Mouse (Mus musculus) retina, adult 2 months (tissue): Measurements from ENCODE around the gene Zbtb42.

Experiments used
- DNase-seq: peaks from one replicate; pipeline ENCODE4 v3.0.0-alpha.2; 2012; ENCODE audit warnings: low read depth, low spot score

Gene Zbtb42

GRCm38 (mm10) chr12:112688458-112688857 lies 9.8 kb downstream of the Zbtb42 start:
- DNase-seq, result no peak

DNA sequence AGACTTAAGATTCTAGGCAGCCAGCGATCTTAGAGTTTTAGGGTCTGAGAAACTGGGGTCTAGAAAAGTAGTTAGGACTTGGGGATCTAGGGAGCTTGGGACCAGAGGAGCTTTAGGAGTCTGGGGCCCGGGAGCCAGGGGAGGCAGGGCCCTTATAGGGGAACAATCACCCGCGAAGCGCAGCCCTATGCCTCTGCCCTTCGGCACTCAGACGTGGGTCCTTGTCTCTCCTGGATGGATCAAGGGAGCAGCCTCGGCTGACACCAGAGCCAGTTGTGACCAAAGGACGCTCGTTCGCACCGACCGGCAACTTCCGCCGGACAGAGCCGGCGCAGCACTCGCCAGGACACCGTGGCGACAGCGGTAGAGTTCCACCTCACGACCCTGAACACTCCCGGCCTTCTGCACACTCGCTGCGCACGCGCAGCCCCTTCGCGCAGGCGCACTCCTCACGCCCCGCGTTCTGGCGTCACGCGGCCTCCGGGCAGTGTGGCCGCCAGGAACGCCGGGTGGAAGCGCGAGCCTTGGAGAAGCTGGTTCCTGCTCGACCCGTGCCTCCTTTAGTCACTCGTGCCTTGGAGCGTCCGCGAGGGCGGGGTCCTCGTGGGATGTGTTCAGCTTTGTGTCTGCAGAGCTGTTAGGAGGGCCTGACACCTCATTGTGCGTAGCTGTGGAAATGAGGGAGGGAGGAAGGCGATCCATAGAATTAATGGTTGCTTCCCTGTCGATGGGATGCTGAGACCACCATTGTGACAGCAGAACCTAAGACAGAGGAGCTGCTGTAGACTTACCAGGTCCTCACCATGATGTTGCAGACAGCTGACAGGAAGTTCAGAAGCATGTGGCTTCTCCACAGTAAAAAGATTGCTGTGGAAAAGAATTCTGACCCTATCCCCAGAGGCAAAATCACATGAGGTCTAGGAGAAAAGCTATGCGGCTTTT lies 14.8 kb downstream of the Zbtb42 start:
- DNase-seq, result peak; percentile 87

DNA sequence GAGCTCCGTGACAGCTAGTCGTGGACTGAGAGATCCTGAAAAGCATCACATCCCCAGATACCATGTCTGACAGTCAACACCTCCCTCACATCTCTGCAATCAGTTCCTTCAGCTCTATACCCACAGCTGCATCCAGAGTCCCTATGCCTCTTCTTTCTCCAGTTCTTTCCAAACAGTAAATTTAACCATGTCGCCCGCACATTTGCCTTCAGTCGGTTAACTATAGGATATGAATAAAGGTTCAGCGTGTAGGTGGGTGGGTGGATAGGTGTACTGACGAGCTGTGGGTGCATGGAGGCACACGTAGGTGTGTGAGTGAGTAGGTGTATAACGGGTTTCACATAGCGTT lies 15.5 kb downstream of the Zbtb42 start:
- no peak for DNase-seq

- no peak for DNase-seq
Measured at GRCm38 (mm10) chr12:112696806-112697425, 18.3 kb downstream of the Zbtb42 start.

DNA sequence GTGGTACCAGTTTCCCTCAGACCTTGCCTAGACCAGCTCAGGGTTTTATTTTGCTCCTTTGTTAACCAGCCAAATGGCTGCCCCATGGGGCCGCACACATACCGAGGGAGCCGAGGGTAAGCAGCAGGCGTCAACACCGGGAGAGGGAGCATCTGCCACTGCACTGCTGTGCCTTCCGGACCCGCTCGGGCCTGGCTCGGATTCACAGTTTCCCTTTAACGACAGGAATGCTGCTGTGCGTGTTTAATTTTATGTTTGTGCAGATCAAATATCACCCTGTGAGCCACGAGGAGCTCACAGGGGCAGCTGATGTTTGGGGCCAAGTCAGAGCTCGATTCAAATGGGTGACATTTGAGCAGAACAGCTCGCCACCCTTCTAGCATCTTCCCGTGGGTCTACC lies 21.9 kb downstream of the Zbtb42 start:
- DNase-seq, result no peak

DNA sequence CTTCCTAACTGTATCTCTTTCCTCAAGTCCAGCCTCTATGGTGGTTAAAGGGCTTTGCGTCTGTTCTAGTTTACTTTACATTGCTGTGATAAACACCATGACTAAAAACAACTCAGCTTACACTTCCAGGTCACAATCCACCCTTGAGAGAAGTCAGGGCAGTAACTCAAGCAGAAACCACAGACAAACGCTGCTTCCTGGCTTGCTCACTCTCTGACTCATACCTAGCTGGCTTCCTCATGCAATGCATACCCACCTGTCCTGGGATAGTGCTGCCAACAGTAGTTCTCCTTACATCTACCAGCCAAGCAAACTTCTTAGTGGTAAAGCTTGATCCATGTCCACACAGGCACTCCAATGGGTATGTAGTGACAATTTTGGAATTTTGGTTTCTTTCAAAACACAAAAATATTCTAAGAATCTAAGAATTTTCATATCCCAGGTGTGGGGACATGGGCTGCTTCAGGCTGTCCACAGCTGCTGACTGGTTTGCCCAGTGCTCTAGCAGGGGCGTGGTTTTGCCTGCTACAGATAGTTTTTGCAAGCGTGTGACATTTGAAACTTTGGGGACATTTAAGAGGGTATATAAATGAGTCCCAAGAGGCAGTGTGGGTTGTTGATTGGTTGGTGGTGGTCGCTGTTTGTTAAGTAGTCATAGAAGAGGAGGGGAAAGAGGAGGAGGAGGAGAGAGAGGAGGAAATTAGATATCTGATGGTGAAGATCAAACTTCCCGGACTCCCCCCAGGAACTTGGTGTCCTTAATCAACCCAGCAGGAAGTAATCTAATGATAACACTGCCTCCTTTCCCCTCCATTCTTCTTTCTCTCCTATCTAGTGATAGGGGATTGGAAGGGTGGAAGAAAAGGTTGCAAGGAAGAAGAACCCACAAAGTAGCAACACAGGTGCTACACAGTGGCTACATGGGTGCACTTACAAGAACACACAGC lies 24.0 kb downstream of the Zbtb42 start:
- no peak for DNase-seq

- DNase-seq, result no peak
Measured at GRCm38 (mm10) chr12:112706704-112707572, 28.3 kb downstream of the Zbtb42 start.

- no peak for DNase-seq
Measured at GRCm38 (mm10) chr12:112707573-112707869, 28.9 kb downstream of the Zbtb42 start.

- no peak for DNase-seq
Measured at GRCm38 (mm10) chr12:112713984-112714383, 35.4 kb downstream of the Zbtb42 start.

- DNase-seq, result no peak
Measured at GRCm38 (mm10) chr12:112717140-112717539, 38.5 kb downstream of the Zbtb42 start.

DNA sequence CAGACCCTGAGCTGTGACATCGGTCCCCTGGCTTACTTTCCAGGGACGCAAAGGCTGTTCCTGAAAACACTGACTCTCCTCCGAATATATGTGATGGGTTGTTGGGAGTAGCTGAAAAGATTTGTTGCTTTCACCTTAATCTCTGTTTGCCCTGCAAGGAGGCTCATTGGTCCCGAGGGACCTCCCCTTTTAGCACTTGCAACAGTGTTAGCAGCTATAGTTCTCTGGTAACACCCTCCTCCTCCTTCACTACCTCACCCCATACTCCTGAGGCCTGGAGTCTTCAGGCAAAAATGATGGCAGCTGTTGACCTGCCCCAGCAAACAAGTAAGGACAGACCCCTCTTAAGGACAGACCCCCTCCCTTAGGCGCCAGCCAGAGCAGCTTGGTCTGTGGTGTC lies 40.4 kb downstream of the Zbtb42 start:
- DNase-seq, result no peak

GRCm38 (mm10) chr12:112720216-112720615 lies 41.6 kb downstream of the Zbtb42 start, which contains the start of gene Cep170b:
Cep170b (plus strand) TSS chr12:112720455.
- no peak for DNase-seq

GRCm38 (mm10) chr12:112720890-112721423 lies 42.3 kb downstream of the Zbtb42 start:
- DNase-seq, result no peak

DNA sequence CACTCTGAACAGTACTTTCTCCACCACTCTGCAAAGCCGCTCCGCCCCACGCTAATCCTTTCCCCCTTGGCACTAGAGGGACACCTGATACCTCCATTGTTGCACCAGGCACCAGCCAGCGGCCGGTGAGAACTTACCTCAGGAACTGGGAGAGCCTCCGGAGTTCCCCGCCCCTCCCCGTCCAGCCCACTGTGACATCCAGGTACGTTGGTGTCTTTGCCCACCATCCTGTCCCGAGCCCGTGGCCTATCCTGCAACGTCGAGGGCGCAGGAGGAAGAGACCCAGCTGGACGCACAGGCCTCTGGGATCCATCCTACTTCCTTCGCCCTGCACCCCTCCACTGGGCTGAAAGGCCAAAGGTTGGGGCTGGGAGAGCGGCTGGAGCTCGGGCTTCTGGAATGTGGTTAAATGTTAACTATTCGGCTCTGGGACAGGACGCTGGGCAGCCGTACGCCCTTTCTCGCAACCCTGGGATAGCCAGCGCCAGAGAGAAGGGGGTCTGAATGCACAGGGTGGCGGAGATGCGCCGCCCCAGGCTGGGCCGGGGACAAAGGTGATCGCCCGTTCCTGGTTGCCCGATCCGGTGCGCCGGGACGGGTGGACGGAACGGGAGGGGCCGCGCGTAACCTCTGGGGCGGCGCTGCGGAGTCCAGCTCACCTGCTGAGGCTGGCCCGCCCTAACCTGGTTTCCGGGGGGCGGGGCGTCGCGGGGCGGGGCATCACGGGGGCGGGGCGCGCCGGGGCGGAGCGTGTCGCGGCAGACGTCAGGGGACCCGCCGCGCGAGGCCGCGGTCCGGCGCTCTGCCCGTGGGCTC lies 43.0 kb downstream of the Zbtb42 start:
- no peak for DNase-seq

DNA sequence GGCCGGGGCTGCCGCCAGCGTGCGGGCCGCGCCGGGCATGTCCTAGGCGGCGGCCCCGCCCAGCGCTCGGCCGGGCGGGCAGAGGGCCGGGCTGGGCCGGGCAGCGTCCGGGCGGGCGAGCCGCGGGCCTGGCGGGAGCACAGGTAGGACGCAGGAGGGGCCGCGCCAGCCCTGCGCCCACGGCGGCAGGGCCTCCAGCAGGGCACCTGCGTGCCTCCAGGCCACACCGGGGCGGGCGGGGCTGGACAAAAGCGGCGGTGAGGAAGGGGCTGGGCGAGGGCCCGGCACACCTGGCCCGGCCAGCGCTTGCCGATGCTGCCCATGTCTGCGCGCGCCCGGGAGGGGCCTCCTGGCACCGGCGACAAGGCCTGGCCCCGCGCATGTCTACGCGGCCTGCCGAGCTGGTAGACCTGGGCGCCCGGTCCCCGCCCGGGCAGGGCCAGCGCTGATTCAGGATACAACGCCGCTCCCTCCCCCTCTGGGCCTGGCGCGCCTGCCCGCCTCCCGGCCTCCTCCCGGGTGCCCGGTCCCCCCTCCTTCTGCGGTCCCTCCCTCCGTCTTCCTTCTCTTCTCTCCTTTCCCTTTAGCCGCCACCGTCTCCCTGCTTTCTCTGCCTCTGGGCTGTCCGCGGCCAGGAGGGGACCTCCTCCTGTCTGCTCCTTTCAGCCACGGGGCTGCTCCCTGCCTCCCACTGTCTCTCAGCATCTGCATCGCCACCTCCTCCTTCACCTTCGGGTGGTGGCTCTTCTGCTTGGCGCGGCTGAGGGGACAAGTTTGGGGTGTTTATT lies 43.8 kb downstream of the Zbtb42 start:
- DNase-seq, result no peak

GRCm38 (mm10) chr12:112723028-112723330 lies 44.4 kb downstream of the Zbtb42 start:
- no peak for DNase-seq

- no peak for DNase-seq
Measured at GRCm38 (mm10) chr12:112723445-112723844, 44.8 kb downstream of the Zbtb42 start.

DNA sequence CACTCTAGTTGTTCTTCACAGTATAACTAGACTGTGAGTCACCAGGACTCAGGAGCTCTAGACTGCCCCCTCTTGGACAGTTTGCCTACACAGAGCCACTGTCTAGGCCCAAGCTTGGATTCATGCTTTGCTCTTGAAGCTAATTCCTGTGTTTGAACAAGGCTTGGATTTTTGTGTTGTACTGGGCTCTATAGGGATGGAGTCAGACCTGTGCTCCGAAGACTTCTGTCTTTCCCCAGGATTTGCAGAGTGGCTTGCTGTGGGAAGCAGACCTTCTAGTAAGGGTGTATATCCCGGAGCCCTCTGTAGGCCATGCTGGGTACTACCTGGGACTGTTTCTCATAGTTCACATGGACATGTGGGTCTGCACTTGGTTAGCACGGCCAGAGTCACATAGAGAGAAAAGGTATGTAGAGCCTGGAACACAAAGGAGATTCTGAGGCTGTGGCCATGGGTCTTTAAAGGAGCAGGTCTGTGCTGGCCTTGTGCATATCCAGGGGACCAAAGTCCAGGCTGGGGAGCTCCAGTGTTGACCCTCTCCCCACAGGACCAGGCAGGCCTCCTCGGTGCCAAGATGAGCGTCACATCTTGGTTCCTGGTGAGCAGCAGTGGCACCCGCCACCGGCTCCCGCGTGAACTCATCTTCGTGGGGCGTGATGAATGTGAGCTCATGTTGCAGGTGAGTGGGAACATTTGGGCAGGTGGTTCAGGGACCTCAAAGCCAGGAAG lies 45.6 kb downstream of the Zbtb42 start:
- no peak for DNase-seq

DNA sequence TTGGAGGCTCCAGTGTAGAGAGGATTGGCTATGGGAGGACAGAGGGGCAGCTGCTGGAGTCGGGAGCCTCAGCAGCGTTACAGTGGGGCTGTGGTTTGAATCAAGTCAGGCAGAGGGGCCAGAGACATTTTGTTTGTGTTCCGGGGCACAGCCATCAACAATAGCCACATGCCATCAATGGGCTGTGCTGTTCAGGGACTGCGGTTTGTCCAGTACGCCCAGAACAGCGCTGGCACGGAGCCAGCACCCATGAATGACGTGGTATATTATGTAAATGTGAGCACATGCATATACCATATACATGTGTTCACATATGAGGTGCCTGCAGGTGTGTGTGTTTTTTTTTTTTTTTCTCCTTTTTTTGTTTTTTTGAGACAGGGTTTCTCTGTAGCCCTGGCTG lies 49.2 kb downstream of the Zbtb42 start:
- no peak for DNase-seq
